Mouse (Mus musculus) thymus, adult 2 months (tissue): ENCODE results near the gene E130116L18Rik.

Experiments
- CTCF ChIP-seq: fragments of 200-500 bp; IDR thresholded peaks from 2 replicates; pipeline ENCODE4 v1.5.1; 2012; ENCODE audit warnings: mild to moderate bottlenecking, control low read depth, low read length, moderate library complexity, borderline replicate concordance; ENCODE audit not compliant: control insufficient read depth, poor library complexity, insufficient read depth; ENCODE audit errors: extremely low read depth
- POLR2A ChIP-seq: fragments of 200-500 bp; IDR thresholded peaks from 2 replicates; pipeline ENCODE4 v1.6.1; 2012; ENCODE audit warnings: mild to moderate bottlenecking, low read length, control low read depth, moderate library complexity; ENCODE audit not compliant: control insufficient read depth, poor library complexity, insufficient read depth; ENCODE audit errors: extremely low read depth

- no peak for TF ChIP-seq CTCF
- TF ChIP-seq POLR2A = no peak
These were observed 24.1 kb upstream of the E130116L18Rik start for GRCm38 (mm10) chr5:25247036-25247435.
